Mouse (Mus musculus): ENCODE measurements around the gene Igf2bp2.

Gene Igf2bp2

GRCm38 (mm10) chr16:22106012-22106584 lies 57.0 kb downstream of the Igf2bp2 start:
- WGBS = 61% methylated on average over 6 of the region's 6 CpGs

- WGBS = 80% methylated on average over 2 of the region's 2 CpGs
Measured at GRCm38 (mm10) chr16:22100067-22100466, 63.0 kb downstream of the Igf2bp2 start.

GRCm38 (mm10) chr16:22097659-22098058 lies 65.4 kb downstream of the Igf2bp2 start:
- 52% methylated on average over 7 of the region's 7 CpGs for WGBS

- 81% methylated on average over 1 of the region's 1 CpGs for WGBS
Measured at GRCm38 (mm10) chr16:22095751-22096150, 67.3 kb downstream of the Igf2bp2 start.

GRCm38 (mm10) chr16:22091255-22091783 lies 71.8 kb downstream of the Igf2bp2 start:
- 82% methylated on average over 3 of the region's 3 CpGs for WGBS

- 56% methylated on average over 4 of the region's 4 CpGs for WGBS
Measured at GRCm38 (mm10) chr16:22085411-22085810, 77.7 kb downstream of the Igf2bp2 start.

GRCm38 (mm10) chr16:22080125-22080710 lies 82.9 kb downstream of the Igf2bp2 start:
- 69% methylated on average over 12 of the region's 12 CpGs for WGBS

GRCm38 (mm10) chr16:22076620-22076941 lies 86.5 kb downstream of the Igf2bp2 start:
- 67% methylated on average over 4 of the region's 4 CpGs for WGBS

- WGBS = 39% methylated on average over 5 of the region's 5 CpGs
Measured at GRCm38 (mm10) chr16:22075829-22076619, 87.1 kb downstream of the Igf2bp2 start.

- 65% methylated on average over 6 of the region's 6 CpGs for WGBS
Measured at GRCm38 (mm10) chr16:22075067-22075466, 88.0 kb downstream of the Igf2bp2 start.

GRCm38 (mm10) chr16:22071361-22071760 lies 91.7 kb downstream of the Igf2bp2 start:
- WGBS = 79% methylated on average over 7 of the region's 7 CpGs

- 44% methylated on average over 8 of the region's 8 CpGs for WGBS
Measured at GRCm38 (mm10) chr16:22067406-22067805, 95.7 kb downstream of the Igf2bp2 start.

- WGBS = 64% methylated on average over 4 of the region's 4 CpGs
Measured at GRCm38 (mm10) chr16:22062284-22062683, 100.8 kb downstream of the Igf2bp2 start.

- WGBS = 83% methylated on average over 14 of the region's 14 CpGs
Measured at GRCm38 (mm10) chr16:22061555-22062160, 101.4 kb downstream of the Igf2bp2 start.

GRCm38 (mm10) chr16:22060416-22060815 lies 102.7 kb downstream of the Igf2bp2 start:
- WGBS = 94% methylated on average over 10 of the region's 10 CpGs

GRCm38 (mm10) chr16:22058871-22059270 lies 104.2 kb downstream of the Igf2bp2 start:
- WGBS = 91% methylated on average over 7 of the region's 7 CpGs

GRCm38 (mm10) chr16:22057498-22057897 lies 105.6 kb downstream of the Igf2bp2 start:
- WGBS = 76% methylated on average over 6 of the region's 6 CpGs

- 96% methylated on average over 21 of the region's 21 CpGs for WGBS
Measured at GRCm38 (mm10) chr16:22053411-22053810, 109.7 kb downstream of the Igf2bp2 start.

- WGBS = 60% methylated on average over 10 of the region's 10 CpGs
Measured at GRCm38 (mm10) chr16:22046739-22047366, 116.2 kb downstream of the Igf2bp2 start.

- WGBS = 97% methylated on average over 3 of the region's 3 CpGs
Measured at GRCm38 (mm10) chr16:22045930-22046329, 117.2 kb downstream of the Igf2bp2 start.

GRCm38 (mm10) chr16:22043830-22044229 lies 119.3 kb downstream of the Igf2bp2 start:
- WGBS = 73% methylated on average over 4 of the region's 4 CpGs

- 91% methylated on average over 1 of the region's 1 CpGs for WGBS
Measured at GRCm38 (mm10) chr16:22039978-22040377, 123.1 kb downstream of the Igf2bp2 start.

Measured in cerebral cortex, adult 2 months (tissue).